Mouse (Mus musculus) bone marrow, adult 2 months (tissue): ENCODE results near the gene Dnah8.

Source experiments
- CTCF ChIP-seq: fragments of 200-500 bp; IDR thresholded peaks from 2 replicates; pipeline ENCODE4 v1.5.1; 2011; ENCODE audit warnings: low read length, control low read depth; ENCODE audit not compliant: control insufficient read depth, insufficient read depth
- POLR2A ChIP-seq: fragments of 200-500 bp; IDR thresholded peaks from 2 replicates; pipeline ENCODE4 v1.6.1; 2011; ENCODE audit warnings: low read depth, mild to moderate bottlenecking, control low read depth, low read length, borderline replicate concordance; ENCODE audit not compliant: control insufficient read depth

- no peak for TF ChIP-seq CTCF
- no peak for TF ChIP-seq POLR2A
These were observed 228.2 kb downstream of the Dnah8 start for GRCm38 (mm10) chr17:30852345-30852744.
